Mouse (Mus musculus) small intestine, adult 2 months (tissue): ENCODE results near the gene Atxn2l. TPM values are rescaled to one million over a fixed set of nuclear protein-coding genes. Genes with fewer than 3 reads are reported as not detected.

Source experiments
- H3K27ac ChIP-seq: fragments of 200-500 bp; 2 replicates; pipeline ENCODE4 v1.5.1; 2012; ENCODE audit warnings: low read depth, low read length, control low read depth, inconsistent platforms; ENCODE audit not compliant: insufficient read depth
- H3K27me3 ChIP-seq: fragments of 200-500 bp; 2 replicates; pipeline ENCODE4 v1.6.1; 2012; ENCODE audit warnings: mild to moderate bottlenecking, moderate library complexity, low read length, inconsistent platforms; ENCODE audit not compliant: control insufficient read depth, insufficient read depth
- H3K36me3 ChIP-seq: fragments of 200-500 bp; 2 replicates; pipeline ENCODE4 v1.6.1; 2012; ENCODE audit warnings: mild to moderate bottlenecking, low read length, control low read depth, inconsistent platforms; ENCODE audit not compliant: control insufficient read depth, insufficient read depth
- H3K4me1 ChIP-seq: fragments of 200-500 bp; 2 replicates; pipeline ENCODE4 v1.6.1; 2012; ENCODE audit warnings: low read length, inconsistent platforms, mixed read lengths; ENCODE audit not compliant: control insufficient read depth, insufficient read depth, insufficient read length
- H3K4me3 ChIP-seq: fragments of 200-500 bp; 2 replicates; pipeline ENCODE4 v1.5.1; 2012; ENCODE audit warnings: low read depth, mild to moderate bottlenecking, control low read depth, inconsistent platforms, low read length, moderate library complexity
- CTCF ChIP-seq: fragments of 200-500 bp; IDR thresholded peaks from 2 replicates; pipeline ENCODE4 v1.5.1; 2012; ENCODE audit warnings: low read depth, mild to moderate bottlenecking, control low read depth, inconsistent platforms, low read length, moderate library complexity, mixed read lengths; ENCODE audit not compliant: insufficient replicate concordance, insufficient read length; ENCODE audit errors: extremely low read depth
- POLR2A ChIP-seq: fragments of 200-500 bp; IDR thresholded peaks from 2 replicates; pipeline ENCODE4 v1.6.1; 2012; ENCODE audit warnings: low read depth, mild to moderate bottlenecking, control low read depth, inconsistent platforms, low read length, moderate library complexity
- WGBS: fragments of 180-500 bp; shearing (Covaris S2); methylation state at CpG from one replicate; pipeline ENCODE4 v1.1.7; 2018; 5-methylcytosine and 5-hydroxymethylcytosine counted together
- polyA plus RNA-seq: library from polyadenylated mRNA; depleted of rRNA; stranded (reverse); fragments of >200 nt; gene quantifications from 2 replicates; pipeline ENCODE4 v1.2.3, GENCODE M21; 2012

Gene Atxn2l
- polyA plus RNA-seq, 1 experiment: 301 TPM

- no peak overlapping the region for H3K4me3 ChIP-seq
- no peak for TF ChIP-seq POLR2A
- TF ChIP-seq CTCF: peak; percentile 23; the same call in 1 of the 2 replicates
- 3% methylated on average over 1 of the region's 1 CpGs for WGBS
These were observed 24.9 kb upstream of the Atxn2l start for GRCm38 (mm10) chr7:126528166-126528577.

DNA sequence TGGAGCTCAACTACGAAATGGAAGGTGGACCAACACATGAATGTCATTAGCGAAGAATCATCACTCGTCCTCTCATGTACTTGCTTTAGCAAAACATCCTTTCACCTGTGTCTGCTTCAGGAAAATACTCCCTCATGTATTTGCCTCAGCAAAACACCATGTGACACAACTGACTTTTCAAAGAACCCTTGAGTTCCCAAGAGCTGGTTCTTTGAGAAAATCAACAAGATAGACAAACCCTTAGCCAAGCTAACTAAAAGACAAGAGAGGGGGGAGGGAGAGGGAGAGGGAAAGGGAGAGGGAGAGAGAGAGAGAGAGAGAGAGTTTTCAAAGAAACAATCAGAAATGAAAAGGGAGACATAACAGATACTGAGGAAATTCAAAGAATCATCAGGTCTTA is 20.1 kb upstream of the Atxn2l start:
- no peaks in the 10 kb centered on the region for H3K27me3 ChIP-seq
- H3K36me3 ChIP-seq: no peaks in the 10 kb centered on the region
- 79% methylated on average over 3 of the region's 3 CpGs for WGBS
- no peak overlapping the region for H3K4me3 ChIP-seq
- TF ChIP-seq CTCF: no peak
- no peak for TF ChIP-seq POLR2A
- peaks cover 6% of the 10 kb centered on the region for H3K4me1 ChIP-seq
- H3K27ac ChIP-seq: no peak overlapping the region

More at GRCm38 (mm10) chr7:126528166-126528577, 24.9 kb upstream of the Atxn2l start:
- H3K4me1 ChIP-seq: no peaks in the 10 kb centered on the region; the same call in 1 of the 2 replicates
- no peaks in the 10 kb centered on the region for H3K27me3 ChIP-seq
- H3K36me3 ChIP-seq: no peaks in the 10 kb centered on the region
- H3K27ac ChIP-seq: no peak overlapping the region

DNA sequence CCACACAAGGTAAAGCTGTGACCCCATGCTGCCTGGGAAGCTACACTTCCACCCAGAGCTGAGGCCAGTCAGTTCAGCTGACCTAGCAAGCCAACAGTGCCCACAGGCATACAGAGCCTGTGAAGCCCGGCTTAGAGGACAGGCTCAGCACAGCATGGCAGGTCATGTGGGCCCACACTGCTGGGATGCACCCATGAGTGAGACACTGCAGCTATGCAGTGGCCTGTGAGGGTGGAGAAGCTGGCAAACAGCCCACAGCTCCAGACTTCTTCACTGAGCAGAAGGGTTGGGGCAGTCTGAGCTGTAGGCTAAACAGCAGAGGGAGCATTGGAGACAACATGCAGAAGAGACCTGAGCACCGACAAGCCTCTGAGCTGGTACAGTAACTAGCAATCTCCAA is 16.3 kb upstream of the Atxn2l start:
- no peak for TF ChIP-seq CTCF
- no peak for TF ChIP-seq POLR2A
- Histone ChIP-seq H3K4me3 (no peak overlapping the region), H3K4me1 (peaks cover 10% of the 10 kb centered on the region), H3K27ac (no peak overlapping the region), H3K36me3 (no peaks in the 10 kb centered on the region), H3K27me3 (no peaks in the 10 kb centered on the region)
- 55% methylated on average over 2 of the region's 2 CpGs for WGBS

DNA sequence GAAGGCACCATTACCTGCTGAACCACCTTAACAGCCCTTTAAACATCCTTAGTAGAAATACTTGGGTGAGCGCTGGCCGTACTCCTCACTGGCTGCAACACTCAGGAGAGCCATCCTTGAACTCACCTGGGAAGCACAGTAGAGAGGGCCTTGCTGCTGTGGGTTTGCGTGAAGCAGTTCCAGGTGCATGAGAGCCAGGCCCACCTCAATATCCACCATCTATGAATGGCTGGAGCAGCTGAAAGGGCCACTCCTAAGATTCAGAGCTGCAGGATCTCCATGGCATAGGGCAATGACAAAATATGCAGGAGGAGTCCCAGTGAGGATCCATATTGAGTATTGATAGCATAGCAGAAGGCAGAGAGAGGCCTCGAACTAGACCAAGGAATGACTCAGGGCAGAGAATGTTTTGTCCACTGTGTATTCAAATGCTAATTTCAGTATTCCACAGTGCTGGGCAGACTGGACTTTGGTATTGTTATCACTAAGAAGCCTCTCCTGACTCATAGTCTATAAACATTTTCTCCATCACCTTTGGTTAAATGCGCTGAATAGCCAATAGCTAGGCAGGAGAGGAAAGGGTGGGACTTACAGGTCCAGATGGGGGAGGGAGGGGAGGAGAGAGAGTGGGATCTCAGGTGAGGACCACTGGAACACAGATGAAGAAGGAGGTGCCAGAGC is 15.2 kb upstream of the Atxn2l start:
- no peak for TF ChIP-seq CTCF
- no peak for TF ChIP-seq POLR2A
- no peak overlapping the region for H3K4me3 ChIP-seq
- WGBS: 75% methylated on average over 5 of the region's 5 CpGs

GRCm38 (mm10) chr7:126511287-126511686 is 8.1 kb upstream of the Atxn2l start:
- H3K36me3 ChIP-seq: no peaks in the 10 kb centered on the region
- no peak overlapping the region for H3K4me3 ChIP-seq
- H3K27me3 ChIP-seq: no peaks in the 10 kb centered on the region
- 58% methylated on average over 3 of the region's 3 CpGs for WGBS
- no peak for TF ChIP-seq POLR2A
- TF ChIP-seq CTCF: no peak
- no peak overlapping the region for H3K27ac ChIP-seq
- no peaks in the 10 kb centered on the region for H3K4me1 ChIP-seq

More for the DNA sequence above, 15.2 kb upstream of the Atxn2l start:
- no peaks in the 10 kb centered on the region for H3K27me3 ChIP-seq
- peaks cover 10% of the 10 kb centered on the region for H3K4me1 ChIP-seq
- no peaks in the 10 kb centered on the region for H3K36me3 ChIP-seq
- H3K27ac ChIP-seq: peak overlapping the region; percentile 2; the same call in 1 of the 2 replicates

GRCm38 (mm10) chr7:126507126-126507778 is 4.0 kb upstream of the Atxn2l start:
- Histone ChIP-seq H3K27me3 (no peaks in the 10 kb centered on the region), H3K4me1 (no peaks in the 10 kb centered on the region), H3K27ac (no peak overlapping the region), H3K36me3 (no peaks in the 10 kb centered on the region), H3K4me3 (no peak overlapping the region)
- TF ChIP-seq POLR2A (no peak), CTCF (no peak)
- 76% methylated on average over 8 of the region's 8 CpGs for WGBS

- no peak for TF ChIP-seq CTCF
- TF ChIP-seq POLR2A: no peak
- no peaks in the 10 kb centered on the region for H3K27me3 ChIP-seq
- H3K27ac ChIP-seq: no peak overlapping the region
- no peak overlapping the region for H3K4me3 ChIP-seq
- no peaks in the 10 kb centered on the region for H3K4me1 ChIP-seq
- 38% methylated on average over 2 of the region's 2 CpGs for WGBS
- peaks cover 13% of the 10 kb centered on the region for H3K36me3 ChIP-seq
These were observed 1.7 kb upstream of the Atxn2l start for GRCm38 (mm10) chr7:126504913-126505312.
